Mouse (Mus musculus): ENCODE data around the gene Gm5148.

Gene Gm5148

DNA sequence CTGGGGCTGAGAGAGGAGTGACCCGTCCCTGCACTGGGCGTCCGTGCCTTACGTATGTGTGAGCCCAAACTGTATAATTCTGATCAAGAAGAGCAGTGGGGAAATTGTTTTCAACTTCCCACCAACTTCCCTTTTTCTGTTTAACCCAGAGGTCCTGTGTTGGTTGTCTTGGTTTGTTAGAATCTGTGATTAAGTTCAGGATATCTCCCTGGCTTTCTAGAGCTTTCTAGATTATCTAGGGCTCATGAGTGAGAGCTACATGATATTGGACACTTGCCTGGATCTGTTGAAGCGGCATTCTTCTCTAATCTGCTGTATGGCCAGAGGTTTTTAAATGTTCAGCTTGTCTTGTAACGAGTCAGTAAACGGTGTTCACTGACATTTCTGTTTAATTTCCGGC, 30.7 kb downstream of the Gm5148 start:
- DNase-seq (ENCODE audit: low read depth, low spot score) = no peak

- no peak for DNase-seq (ENCODE audit: low read depth, low spot score)
Measured at GRCm38 (mm10) chr3:37692945-37693344, 31.3 kb downstream of the Gm5148 start.

DNA sequence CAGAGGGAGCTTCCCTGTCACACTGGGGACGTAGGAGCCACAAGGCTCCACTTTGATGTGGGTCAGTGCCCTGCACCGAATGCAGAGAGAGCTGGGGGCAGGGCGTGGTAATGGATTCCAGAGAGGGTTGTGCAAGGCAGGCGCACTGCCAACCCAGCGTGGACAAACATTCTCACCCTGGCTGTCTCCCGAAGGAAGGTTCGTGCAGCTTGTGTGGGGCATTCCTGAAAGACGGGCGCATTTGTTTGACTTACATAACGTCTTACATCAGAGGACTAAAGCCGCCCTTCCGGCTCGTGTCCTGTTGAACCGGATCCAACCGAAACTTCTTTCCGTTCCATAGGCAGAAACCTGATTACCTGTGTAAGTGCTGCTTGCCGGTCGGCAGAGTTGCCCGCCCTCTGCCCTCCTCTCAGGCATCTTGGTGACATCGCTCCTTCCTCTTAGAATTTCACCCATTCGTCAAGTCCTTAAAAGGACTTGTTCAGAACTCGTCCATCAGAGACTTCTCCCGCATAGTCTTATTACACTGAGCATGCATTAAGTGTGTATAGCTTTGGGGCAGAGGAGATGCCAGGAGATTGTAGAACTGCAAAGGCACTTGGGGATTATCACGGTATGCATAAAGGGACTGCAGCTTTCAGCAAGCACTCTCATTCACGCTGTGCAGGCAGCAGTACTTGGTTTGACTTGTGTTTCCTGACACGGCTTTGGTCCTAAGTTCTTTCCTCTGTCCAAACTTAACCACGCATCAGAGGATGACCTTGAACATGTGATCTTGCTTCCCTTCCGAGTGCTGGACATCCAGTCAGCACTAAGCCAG, 36.9 kb downstream of the Gm5148 start:
- DNase-seq (ENCODE audit: low read depth, low spot score) = peak; percentile 77

DNA sequence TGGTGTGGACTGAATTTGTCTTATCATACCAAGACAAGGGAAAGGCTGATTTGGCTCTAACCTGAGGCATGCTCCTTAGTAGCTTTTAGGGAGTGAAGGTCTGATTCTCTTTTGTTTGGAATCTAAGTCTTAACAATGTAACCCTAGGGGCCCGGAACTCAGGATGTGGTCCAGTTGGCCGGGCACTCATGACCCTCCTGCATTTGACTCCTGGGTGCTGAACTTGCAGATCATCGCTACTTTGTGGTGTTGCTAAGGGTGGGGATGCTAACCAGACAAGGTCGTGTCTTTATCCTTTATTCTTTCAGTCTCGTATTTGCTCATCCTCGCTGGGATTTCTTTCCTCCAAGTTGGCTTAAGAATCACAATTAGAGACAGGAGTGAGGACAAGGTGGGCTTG, 37.5 kb downstream of the Gm5148 start:
- DNase-seq (ENCODE audit: low read depth, low spot score) = peak; percentile 50

DNA sequence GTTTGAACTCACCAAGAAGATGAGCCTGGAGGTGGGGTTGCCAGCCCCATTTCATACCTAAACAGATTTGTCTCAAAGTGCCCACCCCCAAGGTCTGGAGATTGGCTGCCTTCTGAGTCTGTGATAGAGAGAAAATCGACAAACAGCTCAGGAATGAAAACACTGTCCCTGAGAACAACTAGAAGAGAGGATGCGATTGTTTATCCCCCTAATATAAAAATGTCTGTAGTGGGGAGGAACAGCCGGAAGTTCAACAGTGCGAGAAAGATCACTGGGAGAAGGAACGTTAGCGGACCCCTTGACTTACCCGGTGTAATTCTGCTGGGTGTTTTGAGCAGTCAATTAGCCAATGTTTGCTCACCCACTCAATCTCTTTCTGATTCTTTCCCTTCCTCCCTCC, 38.1 kb downstream of the Gm5148 start:
- DNase-seq (ENCODE audit: low read depth, low spot score) = no peak

GRCm38 (mm10) chr3:37676291-37676690, 48.0 kb downstream of the Gm5148 start:
- DNase-seq (ENCODE audit: low read depth, low spot score) = no peak

- DNase-seq (ENCODE audit: low read depth, low spot score) = no peak
Measured at GRCm38 (mm10) chr3:37675056-37675525, 49.2 kb downstream of the Gm5148 start.

DNA sequence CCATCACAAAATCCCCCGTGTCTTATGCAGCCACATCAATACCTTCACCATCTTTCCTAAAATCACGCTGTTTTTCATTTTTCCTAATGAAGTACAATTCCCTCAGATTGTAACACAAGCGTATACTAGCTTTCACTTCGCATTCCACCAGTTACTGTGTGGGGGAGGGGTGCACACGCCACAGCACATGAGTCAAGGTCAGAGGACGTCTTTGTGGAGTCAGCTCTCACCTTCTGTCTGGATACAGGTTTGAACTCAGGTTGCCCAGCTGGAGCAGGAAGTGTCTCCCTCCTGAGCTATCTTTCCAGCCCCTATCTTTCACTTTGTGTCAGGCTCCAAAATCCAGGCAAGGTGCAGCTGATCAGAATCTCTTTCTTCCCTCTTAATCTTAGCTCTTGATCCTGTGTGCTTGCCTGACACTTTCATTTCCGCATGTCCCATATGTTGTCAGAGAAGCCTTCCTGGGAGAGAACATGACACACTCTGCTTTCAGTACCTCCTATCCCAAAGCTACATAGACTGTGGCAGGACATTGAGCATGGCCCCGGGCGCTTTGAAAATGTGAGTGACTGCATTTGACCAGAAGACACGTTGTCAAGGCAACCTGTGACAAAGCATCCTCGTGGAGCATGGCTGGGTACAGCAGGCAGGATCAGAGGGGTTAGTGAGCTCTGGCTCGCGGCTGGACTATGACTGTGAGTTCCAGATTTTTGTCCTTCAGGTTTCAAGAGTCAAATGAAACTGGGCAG, 50.6 kb downstream of the Gm5148 start:
- DNase-seq (ENCODE audit: low read depth, low spot score) = peak; percentile 74

GRCm38 (mm10) chr3:37672266-37673040, 51.8 kb downstream of the Gm5148 start:
- DNase-seq (ENCODE audit: low read depth, low spot score) = no peak

DNA sequence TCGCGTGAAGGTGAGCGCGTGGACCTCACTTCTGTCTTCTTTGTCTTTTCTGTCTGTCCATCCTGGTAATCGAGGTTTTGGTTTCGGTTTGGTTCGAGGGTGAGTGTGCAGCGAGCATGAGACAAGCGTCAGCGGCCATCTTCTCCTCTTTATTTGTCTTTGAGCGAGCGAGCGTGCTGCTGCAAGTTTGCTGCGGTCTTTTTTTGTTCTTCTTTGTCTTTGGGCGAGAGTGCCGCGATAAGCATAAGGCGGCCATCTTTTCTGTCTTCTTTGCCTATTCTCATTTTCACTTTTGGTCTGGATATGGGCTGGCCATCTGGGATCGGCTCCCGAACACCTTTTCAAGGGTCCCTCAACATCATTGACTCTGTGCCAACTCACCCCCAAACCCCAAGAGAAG, 55.2 kb downstream of the Gm5148 start:
- DNase-seq (ENCODE audit: low read depth, low spot score) = peak; percentile 64

- peak; percentile 72 for DNase-seq (ENCODE audit: low read depth, low spot score)
Measured at GRCm38 (mm10) chr3:37668652-37669051, 55.6 kb downstream of the Gm5148 start.

DNA sequence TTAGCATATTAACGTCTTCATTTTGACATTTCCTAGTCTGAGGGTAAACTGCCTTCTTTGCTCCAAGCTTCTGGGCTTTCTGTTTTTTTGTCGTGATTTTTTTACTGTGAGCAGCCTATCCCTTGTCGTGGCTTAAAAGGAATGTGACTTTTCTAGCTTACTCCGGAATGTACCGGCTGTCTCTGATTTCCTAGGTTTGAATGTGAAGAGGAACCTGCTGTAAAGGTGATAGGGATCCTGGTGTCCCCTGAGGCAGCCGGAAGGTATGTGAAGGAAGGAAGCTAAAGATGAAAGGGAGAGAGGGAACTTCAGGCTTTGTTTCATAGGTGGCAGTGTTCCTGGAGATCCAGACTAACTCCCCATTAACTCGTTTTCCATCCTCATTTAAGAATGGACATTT, 56.6 kb downstream of the Gm5148 start:
- DNase-seq (ENCODE audit: low read depth, low spot score) = peak; percentile 85

GRCm38 (mm10) chr3:37667119-37667467, 57.2 kb downstream of the Gm5148 start:
- no peak for DNase-seq (ENCODE audit: low read depth, low spot score)

DNA sequence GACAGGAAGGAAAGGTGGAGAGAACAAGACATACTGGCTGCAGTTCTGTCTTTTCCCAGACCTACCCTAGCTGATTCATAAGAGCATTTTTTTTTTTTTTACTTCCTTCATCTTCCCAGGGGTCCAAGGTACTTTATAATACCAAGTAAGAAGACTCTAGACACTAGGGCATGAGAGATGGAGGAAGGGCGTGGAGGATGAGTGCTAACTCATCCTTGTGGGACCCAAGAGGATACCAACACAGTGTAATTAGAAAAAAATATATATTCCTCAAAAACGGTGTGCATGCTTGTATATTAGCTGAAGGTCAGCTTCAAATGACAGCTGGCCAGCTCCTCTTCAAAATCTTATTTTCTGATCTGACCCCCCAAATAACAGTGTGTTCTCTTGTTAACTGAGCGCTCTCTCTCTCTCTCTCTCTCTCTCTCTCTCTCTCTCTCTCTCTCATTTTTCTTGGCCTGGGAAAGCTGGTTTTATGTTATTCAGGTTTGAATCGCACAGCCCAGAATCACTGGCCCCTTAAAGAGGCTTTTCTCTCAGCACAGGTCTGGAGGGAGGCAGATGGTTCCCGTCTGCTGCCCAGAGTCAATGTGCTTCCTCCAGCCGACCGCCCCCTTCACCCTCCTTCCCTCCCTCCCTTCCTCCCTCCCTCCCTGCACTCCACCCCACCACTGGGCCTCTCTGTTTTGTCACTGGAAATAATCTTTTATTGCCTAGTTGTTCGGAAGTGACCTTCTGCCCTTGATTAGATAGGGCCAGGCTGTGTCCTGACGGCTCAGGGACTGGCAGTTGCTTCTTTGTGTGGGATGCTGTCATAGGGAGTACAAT, 57.8 kb downstream of the Gm5148 start:
- DNase-seq (ENCODE audit: low read depth, low spot score) = peak; percentile 41
